Mouse (Mus musculus) embryo, embryonic 11.5 days (tissue): Measurements from ENCODE around the gene Plekhg4.

Experiments
- DNase-seq: peaks from one replicate; pipeline ENCODE4 v3.0.0-alpha.2; 2012; ENCODE audit warnings: low read depth, low spot score

The Plekhg4 gene

DNA sequence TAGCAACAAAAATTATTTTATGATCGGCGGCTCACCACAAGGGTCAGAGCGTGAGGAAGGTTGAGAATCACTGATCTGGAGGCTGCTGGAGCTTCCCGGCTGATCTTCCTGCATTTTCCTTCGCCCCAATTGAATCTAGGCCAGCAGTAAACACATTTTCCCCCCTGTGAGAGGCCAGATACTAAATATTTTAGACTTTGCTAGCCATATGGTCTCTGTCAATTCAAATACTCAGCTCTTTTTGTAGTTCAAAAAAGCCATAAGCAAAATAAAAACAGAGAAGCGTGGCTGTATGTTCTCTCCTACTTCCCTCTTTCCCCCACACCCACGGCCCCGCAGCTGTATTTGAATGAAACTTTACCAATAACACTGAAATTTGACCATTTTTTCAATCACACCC, 30.4 kb downstream of the Plekhg4 start:
- no peak for DNase-seq

- no peak for DNase-seq
These were observed 31.4 kb downstream of the Plekhg4 start for GRCm38 (mm10) chr8:105404496-105404895.

DNA sequence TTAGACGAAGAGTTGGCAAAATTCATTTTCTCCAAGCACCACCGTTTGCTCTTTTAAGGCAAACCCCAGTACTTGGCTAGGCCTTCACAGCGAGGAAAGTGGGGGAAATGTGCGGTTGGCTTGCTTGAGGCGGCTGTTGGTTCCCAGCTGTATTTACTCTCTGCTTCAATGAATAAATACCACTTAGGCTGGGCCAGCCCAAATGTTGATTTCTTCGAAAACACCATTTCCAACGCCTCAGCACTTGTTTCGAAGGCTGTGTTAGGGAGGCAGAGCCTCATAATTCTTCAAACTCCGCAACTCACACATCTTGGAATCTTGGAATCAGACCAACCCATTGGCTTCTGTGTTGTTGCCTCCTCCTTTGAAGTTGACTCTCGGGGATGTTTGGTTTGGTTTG, 33.3 kb downstream of the Plekhg4 start:
- no peak for DNase-seq

- DNase-seq, result no peak
These were observed 35.3 kb downstream of the Plekhg4 start for GRCm38 (mm10) chr8:105408331-105408730.

DNA sequence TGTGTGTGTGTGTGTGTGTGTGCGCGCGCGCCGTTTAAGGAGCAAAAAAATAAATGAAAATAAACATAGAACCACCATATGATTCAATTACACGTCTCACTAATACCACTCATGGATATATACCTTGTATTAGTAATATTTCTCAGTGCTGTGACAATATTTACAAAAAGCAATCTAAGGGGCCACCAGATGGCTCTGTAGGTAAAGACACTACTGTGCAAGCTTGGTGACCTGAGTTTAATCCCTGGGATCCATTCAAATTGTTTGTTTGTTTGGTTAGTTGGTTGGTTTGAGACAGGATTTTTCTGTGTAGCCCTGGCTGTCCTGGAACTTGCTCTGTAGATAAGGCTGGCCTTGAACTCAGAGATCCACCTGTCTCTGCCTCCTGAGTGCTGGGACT, 36.9 kb downstream of the Plekhg4 start:
- no peak for DNase-seq

- peak; percentile 11 for DNase-seq
These were observed 40.3 kb downstream of the Plekhg4 start, which contains the start of the genes Kctd19 and Lrrc36 for GRCm38 (mm10) chr8:105413391-105413790. Gene Kctd19 (minus strand): TSS chr8:105413502. Gene Lrrc36 (plus strand): TSS chr8:105413571.

- no peak for DNase-seq
These were observed 45.9 kb downstream of the Plekhg4 start for GRCm38 (mm10) chr8:105418992-105419391.

- no peak for DNase-seq
These were observed 46.7 kb downstream of the Plekhg4 start for GRCm38 (mm10) chr8:105419800-105420199.

DNA sequence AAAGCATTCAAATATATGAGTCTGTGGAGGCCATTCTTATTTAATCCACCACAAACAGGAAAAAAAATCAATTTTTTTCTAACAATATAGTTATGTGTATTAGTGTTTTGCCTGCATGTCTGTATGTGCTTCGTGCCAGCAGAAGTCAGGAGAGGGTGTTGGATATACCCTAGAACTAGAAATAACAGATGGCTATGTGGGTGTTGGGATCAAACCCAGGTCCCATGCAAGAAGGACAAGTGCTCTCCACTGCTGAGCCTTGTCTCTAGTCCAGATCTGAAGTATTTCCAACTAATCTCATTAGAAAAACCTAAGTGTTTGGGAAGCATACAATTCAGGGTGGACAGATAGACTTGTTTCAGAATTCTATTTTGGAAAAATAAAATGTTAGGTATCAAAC, 48.9 kb downstream of the Plekhg4 start:
- DNase-seq, result no peak

- DNase-seq, result no peak
These were observed 53.8 kb downstream of the Plekhg4 start for GRCm38 (mm10) chr8:105426878-105427277.

DNA sequence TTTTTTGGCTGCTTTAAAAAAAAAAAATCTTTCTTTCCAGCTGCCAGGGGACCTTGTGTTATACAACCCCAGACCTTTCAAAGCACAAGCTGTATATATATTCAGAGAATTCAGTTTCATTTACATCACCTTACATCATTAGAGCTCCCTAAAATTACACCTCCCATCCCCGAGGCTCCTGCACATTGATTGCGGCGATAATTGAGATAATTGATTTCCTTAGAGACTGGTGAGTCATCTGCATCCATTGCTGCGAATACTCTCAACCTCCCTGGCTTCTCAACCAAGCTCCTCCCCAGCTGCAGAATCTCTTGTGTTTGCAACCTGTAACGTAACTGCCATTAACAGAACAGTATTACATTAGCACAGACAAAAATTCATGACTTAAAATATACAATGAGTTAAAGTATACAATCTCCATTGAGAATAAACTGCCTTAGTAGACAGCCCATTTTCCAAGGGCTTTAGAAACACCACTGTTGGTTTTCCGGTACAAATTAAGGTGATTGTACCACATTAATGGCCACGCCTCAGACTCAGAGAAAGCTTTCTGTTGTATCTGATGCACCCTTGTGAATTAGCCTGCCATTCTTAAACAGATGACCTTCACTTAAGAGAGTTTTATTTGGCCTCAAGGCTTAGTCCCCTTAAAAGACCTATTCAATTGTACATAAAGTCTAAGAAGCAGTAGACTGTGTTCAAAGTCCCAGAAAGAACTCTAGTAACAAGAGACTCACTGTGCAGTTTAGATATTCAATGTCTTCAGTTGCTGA, 58.9 kb downstream of the Plekhg4 start:
- DNase-seq, result no peak
